Mouse (Mus musculus) frontal cortex, postnatal 10 days (tissue): Measurements from ENCODE around the gene Bhlha9.
A peak's percentile ranks its signal among the peaks of the same experiment; 100 is the strongest.

Experiments
- DNase-seq, 2 experiments: peaks; one replicate each; pipeline ENCODE4 v3.0.0; 2022; ENCODE audit warnings: low spot score in 2 of 2, mixed read lengths in 1 of 2

The Bhlha9 gene

DNA sequence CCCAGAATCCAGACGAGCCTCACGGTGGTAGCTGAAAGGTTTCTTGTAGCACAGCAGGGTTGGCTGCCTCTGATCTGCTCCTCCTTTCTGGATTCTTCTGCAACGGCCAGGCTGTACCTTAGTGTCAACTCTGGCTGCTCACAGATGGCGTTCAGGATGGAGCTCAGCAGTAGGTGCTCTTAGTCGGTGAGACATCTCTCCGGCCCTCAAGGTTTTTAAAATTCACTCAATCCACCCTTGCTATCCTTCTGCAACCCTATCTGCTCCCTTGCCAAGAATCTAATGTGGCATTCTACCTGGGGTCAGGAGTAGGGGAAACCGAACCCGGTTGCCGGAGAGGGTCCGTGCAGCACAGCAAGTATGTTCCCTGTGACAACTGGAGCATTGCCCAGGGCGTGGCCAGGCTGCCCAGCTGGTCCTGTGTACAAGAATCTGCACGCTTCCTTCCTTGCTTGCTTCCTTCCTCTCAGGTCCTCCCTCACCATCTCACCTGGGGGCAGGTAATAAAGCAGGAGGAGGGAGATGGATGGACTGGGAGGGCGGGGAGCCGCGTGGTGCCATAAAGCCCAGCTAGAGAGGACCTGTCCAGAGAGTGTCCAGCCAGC, at the start of gene Bhlha9:
TSS of gene Bhlha9 (plus strand) at position 600 of the 605 bp plus-strand sequence.
- DNase-seq = no peak

DNA sequence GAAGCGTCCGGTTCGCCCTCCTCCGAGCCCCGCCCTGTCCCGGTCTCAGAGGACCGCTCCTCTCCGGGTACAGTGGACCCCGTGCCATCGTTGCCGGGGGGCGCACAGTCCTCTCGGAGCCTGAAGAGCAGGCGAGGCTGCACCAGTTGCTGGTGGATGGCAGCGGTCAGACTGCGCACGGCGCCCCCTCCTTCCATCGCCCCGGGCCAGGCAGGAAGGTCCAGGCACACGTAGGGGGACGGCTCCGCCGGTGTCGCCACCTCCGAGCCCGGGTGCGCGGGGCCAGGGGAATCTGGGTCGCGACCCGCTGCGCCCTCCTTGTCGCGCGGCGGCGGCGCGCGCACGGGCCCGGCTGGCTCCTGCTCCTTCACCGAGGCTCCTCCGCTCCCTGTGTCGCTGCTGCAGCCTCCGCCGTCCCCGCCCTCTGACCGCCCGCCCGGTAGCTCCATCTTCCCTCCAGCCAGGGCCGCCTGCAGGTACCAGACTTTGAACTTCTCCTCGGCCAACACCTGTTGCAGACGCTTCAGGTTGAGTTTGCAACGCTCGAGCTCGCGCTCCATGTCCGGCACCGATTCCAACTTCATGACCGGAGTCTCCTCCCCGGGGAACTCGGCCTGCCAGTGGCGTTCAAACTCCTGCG, 49.6 kb upstream of the Bhlha9 start:
- peak; percentile 22 to 26 for DNase-seq

DNA sequence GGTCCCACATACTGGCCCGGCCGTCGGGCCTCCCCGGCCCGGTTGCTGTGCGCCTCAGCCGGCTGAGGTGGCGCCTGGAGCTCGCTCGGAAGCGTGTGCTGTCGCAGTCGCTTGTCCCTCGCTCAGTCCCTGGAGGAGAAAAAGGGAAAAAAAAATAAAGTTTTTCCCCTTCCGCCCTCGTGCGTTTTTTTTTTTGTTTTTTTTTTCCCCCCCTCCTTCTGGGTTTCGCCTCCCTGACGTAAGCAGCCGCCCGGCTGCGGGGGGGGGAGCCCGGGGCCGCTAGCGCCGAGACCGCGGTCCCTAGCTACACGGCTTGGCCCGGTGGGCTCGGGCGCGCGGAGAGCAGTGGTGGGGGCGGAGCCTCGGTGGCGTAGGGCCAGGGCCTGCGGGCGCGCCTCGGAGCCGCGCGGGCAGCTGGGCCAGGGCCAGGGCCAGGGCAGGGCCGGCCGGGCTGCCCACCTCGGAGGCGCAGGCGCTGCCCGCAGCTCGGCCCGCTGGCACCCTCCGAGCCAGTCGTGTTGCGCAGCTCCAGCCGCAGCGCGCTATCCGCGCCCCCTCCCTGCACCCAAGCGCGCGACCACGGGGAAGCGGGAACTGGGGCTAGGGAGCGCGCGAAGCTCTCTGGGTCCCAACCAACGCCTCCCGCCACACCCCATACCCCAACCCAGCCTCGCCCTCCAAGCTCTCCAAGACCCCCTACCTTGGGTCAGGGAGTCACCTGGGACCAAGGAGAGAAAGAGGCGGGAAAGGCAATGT, 48.9 kb upstream of the Bhlha9 start:
- peak; percentile 28 to 64 for DNase-seq

DNA sequence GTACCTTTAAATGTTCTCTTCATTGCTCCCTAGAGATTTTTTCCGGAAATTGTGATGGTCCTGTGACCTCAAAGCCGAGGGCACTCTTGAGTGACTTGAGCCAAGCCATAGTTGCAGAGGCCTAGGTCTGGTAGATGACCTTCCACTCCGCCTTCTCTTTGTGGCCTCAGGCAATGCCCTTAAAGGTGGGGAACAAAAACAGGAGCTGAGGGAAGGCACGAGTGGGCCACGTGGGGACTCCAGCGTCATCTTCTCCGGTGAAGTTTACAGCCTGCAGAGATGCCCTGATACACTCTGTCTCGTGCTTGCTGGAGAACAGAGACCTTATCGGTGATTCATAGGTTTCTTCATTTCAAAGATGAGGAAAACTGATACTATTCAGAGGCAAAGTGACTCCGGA, 48.2 kb upstream of the Bhlha9 start:
- no peak for DNase-seq

DNA sequence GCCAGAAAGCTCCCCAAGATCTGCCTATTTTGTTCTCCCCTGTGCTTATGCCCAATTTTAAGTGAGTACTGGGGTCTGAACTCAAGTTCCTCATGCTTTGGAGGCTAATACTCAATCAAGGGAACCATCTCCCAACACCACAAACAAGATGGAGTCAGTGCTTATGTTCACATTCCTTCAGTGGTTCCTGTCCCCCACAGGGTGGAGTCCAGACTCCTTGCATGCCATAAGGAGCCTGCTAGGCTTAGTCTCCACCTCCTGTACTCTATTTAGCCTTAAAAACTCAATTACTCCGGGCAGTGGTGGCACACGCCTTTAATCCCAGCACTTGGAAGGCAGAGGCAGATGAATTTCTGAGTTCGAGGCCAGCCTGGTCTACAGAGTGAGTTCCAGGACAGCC, 47.4 kb upstream of the Bhlha9 start:
- no peak for DNase-seq

DNA sequence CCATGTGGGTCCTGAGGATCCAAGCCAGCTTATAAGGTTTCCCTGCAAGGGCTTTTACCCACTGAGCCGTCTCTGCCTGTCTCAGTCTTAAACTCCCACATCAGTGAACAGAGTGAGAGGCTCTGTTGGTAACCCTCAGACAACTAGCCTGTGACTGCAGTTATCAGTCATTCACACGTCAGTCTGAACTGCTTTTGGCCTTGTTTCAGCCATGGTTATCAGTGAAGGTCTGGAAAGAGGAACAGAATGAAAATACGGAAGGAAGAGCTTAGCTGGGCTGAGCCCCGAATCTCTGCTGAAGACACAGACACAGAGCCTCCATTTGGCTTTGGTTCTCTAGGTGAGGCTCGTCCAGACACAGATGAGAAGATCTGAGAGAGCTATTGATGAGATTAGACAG, 43.7 kb upstream of the Bhlha9 start:
- DNase-seq = no peak

DNA sequence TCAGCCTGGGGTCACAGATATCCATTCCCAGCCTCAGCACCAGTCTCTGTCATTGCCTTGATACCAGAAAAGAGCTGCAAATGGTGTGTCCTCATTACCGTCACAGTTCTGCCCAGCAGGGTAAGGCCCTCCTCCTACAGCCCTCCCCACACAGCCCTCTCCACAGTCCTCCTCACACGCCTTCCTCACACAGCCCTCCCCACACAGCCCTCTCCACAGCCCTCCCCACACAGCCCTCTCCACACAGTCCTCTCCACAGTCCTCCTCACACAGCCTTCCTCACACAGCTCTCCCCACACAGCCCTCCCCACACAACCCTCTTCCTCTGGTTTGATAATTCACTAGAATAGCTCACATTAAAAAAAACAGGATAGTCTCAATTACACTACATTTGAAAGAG, 42.2 kb upstream of the Bhlha9 start:
- DNase-seq = no peak

DNA sequence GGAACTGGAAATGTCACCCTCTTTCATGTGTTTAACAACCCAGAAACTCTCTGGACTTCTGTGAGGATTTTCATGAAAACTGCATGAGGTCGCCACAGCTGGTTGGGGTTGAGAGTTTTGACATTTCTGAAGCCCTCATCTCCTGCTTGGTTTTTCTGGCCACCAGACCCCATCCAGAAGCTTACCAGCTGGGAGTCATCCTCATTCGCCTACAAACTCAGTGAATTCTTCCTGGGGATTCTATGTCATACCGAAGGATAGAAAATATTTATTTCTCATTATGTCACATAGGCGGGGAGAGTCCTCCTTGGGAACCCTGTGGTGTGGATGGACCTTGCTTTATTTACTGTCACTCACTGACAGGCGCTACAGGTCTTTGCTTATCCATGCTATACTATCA, 41.8 kb upstream of the Bhlha9 start:
- DNase-seq = no peak

DNA sequence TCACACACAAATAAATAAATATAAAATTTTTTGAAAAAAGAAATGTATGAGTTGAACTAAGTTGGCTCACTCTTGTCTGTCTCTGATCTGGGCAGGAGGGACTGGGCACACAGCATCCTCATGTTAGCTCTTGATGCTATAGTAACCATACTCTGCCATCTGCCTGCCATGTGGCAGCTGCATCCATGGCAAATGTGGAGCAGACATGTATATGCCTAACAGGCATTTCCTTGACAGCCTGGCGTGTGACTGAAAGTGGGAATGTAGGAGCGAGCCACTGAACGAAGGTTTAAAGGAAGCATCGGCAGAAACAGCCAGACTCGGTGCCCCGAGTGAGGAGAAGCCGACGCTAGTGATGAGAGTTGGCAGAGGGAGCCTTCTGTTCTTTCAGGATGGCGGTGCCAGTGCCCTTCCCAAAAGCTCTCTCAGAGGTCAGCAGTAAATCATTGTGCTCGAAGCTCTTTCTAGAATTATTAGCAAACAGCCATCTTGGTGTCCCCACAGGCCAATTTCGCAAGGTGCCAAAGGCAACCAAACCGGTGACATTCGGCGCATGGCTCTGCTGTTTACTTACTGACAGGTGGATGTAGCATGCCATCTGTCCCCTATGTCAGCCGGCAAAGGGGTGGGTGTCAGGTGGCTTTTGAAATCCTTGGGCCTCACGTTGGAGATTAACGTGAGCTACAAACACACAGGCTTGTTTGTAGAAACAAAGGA, 32.8 kb upstream of the Bhlha9 start:
- DNase-seq = no peak

DNA sequence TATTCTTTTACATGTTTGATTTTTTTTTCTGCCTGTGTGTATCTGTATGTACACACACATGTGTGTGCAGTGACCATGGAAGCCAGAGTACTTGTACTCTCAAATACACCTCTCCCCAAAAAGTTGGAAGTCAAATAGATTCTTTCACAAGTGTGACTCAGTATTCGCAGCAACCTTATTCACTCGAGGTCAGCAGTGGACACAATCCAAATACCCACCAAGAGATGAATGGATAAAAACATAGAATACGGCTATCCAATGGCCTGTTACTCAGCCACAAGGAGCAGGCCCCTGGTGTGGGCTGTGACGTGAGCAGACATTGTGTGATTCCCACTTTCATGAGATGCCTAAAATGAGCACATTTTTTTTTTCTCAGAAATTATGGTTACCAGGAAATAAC, 32.0 kb upstream of the Bhlha9 start:
- no peak for DNase-seq

DNA sequence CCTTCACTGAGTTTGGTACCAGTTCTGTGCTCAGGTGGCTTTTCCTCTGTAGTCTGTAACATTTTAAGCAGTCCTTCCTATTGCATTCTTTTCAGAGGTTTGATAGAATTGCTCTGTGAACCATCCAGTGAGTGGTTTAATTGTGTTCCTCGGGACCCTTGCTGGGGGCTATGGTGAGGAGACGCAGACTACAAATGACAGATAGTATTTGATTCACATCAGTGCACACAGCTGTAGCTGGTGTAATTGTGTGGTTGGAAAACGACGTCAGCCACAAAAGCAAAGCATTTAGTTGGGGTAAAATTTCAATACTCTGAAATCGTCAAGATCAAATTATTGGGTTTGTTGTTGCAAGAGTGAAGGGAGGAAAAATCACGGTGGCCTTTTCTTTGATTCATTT, 28.0 kb upstream of the Bhlha9 start:
- DNase-seq = no peak

DNA sequence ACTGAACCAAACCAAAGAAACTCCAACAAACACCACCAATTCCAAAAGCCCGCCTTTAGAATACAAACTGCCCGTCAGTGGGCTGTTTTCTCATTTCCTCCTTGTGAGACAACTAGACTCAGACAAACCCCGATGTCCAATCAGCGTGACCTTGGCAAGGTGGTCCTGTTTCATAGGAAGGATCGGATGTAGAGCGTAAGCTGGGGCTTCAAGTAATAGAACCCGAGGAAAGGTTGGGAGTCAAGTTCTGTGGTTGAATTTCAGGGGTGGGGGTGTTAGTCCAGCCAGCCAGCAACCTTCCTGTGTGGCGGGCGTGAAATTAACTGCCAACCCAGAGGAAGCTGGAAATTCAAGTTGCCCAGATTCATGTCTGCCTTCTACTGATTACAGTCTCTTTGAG, 27.2 kb upstream of the Bhlha9 start:
- DNase-seq = no peak

DNA sequence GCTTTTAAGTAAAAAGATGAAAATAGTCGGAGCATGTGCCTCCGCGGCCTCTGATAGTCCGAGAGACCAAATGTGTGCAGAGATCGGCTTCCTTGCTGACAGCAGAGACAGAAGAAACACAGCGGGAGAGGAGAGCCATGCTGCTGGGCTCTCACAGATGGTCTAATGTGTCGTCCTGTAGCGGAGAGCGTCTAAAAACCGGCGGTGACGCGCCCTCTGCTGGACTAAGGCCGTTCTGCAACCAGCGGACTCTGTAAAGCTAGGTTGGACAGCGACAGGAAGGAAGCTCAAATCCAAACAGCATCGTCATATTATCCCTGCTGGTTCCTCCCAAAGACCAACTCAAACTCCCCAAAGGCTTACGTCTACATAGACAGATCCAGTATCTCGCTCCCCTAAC, 26.3 kb upstream of the Bhlha9 start:
- DNase-seq = peak; percentile 78 to 89

DNA sequence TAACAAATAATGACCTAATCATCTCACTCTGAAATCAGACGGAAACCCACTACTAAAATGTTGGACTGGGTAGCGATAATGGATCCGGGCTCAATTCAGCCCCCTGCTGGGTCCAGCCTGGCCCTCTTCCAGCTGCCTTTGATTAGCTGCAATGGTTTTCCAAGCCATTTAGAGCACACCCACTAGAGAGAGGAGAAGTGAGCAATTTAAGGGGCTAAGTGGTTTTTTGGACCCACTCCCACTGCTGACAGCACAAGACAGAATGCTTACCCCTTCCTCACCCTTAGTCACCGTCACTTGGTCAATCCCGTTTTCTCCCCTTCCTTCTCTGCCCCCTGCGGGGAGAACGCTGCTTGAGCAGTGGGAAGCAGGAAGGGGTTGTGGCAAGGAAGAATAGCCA, 25.2 kb upstream of the Bhlha9 start:
- DNase-seq = peak; percentile 20 to 38

DNA sequence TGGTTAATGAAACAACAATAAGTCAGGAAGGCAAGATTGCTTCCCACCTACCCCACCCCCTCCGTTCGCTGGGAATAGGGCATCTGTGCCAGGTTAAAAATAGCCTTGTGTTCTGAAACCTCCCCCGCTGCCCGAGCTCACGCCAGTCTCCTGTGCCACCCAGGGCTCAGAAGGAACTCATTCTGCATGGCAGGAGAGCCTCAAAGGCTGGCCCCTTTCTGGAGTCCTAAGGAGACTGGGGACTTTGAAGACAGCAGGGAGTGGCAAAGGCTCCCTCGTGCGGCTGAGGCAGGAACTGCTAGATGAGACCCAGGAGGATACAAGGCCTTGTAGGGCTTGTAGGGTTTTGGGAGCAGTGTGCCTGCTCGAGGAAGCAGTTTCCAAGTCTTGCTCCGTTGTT, 24.8 kb upstream of the Bhlha9 start:
- DNase-seq = peak; percentile 68 to 75

DNA sequence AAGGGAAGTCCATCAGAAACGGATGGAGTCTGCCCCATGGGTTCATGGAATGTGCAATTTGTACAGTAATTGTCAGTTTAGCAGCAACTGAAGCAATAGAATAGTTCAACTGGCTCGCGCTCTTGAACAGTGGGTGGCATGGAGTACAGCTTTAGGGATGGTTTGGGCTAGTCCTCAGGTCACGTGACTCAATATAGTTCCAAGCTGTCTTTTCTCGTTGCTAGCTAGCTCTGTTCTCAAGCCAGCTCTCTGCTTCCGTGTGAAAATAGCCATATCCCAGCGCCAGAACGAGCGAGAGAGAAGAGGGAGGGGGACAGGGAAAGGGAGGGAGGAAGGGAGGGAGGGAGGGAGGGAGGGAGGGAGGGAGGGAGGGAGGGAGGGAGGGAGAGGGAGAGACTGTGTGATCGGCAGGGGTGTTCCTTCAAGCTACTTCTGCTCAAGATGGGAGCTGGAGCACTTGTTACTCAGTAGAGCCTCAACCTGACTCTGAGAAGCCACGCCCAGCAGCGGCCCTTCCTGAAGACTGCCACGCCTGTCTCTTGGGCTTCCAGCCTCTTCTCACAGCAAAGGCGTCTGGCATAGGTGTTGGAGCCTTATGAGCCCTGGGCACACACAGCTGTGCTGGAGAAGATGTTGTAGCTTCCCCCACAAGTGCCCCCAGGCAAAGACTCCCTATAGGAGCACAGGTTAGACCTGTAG, 21.3 kb upstream of the Bhlha9 start:
- peak in 1 of 2 experiments; percentile 26 for DNase-seq

DNA sequence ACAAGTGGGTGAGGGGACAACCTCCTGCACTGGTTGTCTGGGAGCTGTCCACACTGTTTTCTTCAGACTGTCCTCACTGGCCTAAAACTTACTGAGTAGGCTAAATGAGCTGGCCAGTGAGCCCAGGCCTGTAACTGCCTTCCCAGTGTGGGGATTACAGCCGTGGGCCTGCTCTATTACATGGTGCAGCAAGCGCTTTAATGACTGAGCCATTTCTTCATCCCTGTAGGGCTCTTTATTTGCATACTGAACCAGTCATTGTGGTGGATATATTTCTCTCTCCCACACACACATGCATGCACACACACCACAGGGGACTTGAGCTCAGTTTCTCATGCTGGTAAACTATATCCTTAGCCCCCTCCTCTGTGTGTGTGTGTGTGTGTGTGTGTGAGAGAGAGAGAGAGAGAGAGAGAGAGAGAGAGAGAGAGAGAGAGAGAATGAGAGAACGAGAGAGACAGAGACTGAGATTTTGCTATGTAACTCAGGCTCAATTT, 19.4 kb upstream of the Bhlha9 start:
- no peak for DNase-seq

DNA sequence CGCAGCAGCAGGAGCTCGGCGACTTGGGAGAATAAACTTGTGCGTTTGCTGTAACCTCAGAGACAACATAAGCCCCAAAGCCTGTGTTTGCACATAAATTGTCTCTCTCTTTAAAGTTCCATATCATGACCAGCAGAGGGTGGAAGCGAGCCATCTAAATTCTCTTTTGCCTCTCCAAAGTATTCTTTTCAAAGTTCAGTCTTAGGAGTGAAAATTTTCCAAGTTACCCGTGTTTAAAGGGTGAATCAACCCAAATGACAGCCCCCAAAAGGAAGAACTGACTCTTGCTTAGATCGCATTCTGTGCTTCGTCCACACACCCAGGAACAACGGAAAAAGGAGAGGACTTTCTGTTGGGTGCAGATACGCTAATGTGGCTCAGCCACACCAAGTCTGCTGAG, 17.2 kb upstream of the Bhlha9 start:
- peak in 1 of 2 experiments; percentile 43 for DNase-seq

DNA sequence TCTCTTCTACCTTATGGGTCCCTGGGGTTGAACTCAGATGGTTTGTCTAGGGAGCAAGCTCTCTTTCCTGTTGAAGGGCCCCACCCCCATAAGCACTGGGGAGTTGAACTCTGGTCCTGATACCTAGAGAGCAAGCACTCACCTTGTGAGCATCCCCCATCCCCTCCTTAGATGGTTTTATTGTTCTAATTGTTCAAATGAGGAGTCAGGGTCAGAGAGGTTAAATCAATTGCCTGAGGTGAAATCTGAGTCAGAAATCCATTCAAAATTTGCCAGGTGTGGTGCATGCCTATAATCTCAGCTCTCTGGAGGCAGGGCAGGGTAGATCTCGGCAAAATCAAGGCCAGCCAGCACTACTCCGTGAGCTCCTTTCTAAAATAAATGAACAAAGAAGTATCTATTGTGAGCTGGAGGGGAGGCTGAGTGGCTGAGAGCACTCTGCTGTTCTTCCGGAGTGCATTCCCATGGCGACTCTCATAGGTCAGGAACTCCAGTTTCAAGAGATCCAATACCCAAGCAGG, 14.8 kb upstream of the Bhlha9 start:
- DNase-seq = no peak

DNA sequence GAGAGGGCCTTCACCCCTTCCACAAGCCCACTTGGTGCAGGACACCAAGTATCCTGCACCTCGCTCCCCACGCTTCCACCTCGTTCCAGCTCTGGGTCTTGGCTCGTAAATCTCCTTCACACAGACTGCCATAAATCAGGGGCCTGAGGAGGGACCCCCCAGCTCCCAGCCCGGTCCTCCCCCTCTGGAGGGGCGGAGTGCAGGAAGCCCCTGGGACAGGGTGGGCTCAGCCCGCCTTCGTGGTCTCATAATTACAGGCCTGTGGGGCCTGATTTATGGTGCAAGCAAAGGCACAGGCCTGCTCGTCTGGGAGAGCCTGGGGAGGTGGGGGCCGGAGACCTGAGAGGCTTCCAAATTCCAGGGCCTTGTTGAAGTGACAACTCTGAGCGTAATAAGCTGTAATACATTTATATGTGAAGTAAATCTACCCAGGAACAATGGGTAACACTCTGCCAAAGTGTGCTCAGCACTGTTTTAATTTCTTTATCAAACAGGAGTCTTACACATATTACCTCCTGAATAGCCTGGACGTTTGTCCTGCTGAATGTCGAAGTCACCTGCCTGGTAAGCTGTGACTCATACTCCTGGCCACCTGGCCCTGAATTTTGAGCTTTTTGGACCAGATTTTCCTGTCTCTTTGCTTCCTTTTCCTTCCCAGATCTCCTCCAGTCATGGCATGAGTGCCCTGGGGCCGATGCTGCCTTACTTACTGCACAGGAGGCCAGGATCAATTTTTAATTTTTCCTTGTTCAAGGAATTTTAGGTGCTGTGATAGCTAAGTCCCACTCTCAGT, 12.9 kb upstream of the Bhlha9 start:
- DNase-seq = no peak
